Mouse (Mus musculus): Measurements from ENCODE around the gene Gpr37.
A peak's percentile ranks its signal among the peaks of the same experiment; 100 is the strongest.

Gpr37 gene

GRCm38 (mm10) chr6:25690629-25691028, at the start of gene Gpr37:
Gene Gpr37, minus strand, starts transcription at chr6:25690729.
- no peak for DNase-seq (ENCODE audit: low spot score in 2 of 2)

GRCm38 (mm10) chr6:25736533-25736932, 46.0 kb upstream of the Gpr37 start:
- no peak for DNase-seq (ENCODE audit: low spot score in 2 of 2)

GRCm38 (mm10) chr6:25726560-25726959, 36.0 kb upstream of the Gpr37 start:
- DNase-seq (ENCODE audit: low spot score in 2 of 2): no peak

- DNase-seq (ENCODE audit: low spot score in 2 of 2): no peak
Observed at GRCm38 (mm10) chr6:25710601-25711000, 20.1 kb upstream of the Gpr37 start.

- no peak for DNase-seq (ENCODE audit: low spot score in 2 of 2)
Observed at GRCm38 (mm10) chr6:25709250-25709895, 18.8 kb upstream of the Gpr37 start.

GRCm38 (mm10) chr6:25699956-25700355, 9.4 kb upstream of the Gpr37 start:
- DNase-seq (ENCODE audit: low spot score in 2 of 2): no peak

GRCm38 (mm10) chr6:25690284-25690605, 284 bp downstream of the Gpr37 start:
- peak in 1 of 2 experiments; percentile 62 for DNase-seq (ENCODE audit: low spot score in 2 of 2)

GRCm38 (mm10) chr6:25689520-25690283, 827 bp downstream of the Gpr37 start:
- no peak for DNase-seq (ENCODE audit: low spot score in 2 of 2)

- no peak for DNase-seq (ENCODE audit: low spot score in 2 of 2)
Observed at GRCm38 (mm10) chr6:25688927-25689519, 1.5 kb downstream of the Gpr37 start.

GRCm38 (mm10) chr6:25686760-25687200, 3.7 kb downstream of the Gpr37 start:
- no peak for DNase-seq (ENCODE audit: low spot score in 2 of 2)

GRCm38 (mm10) chr6:25684391-25684790, 6.1 kb downstream of the Gpr37 start:
- DNase-seq (ENCODE audit: low spot score in 2 of 2): no peak

GRCm38 (mm10) chr6:25675111-25675510, 15.4 kb downstream of the Gpr37 start:
- DNase-seq (ENCODE audit: low spot score in 2 of 2): no peak

GRCm38 (mm10) chr6:25673801-25674200, 16.7 kb downstream of the Gpr37 start:
- DNase-seq (ENCODE audit: low spot score in 2 of 2): no peak

- DNase-seq (ENCODE audit: low spot score in 2 of 2): no peak
Observed at GRCm38 (mm10) chr6:25670150-25670549, 20.4 kb downstream of the Gpr37 start.

- no peak for DNase-seq (ENCODE audit: low spot score in 2 of 2)
Observed at GRCm38 (mm10) chr6:25663942-25664341, 26.6 kb downstream of the Gpr37 start.

GRCm38 (mm10) chr6:25659924-25660675, 30.4 kb downstream of the Gpr37 start:
- DNase-seq (ENCODE audit: low spot score in 2 of 2): no peak

Measured in spleen, postnatal 4 days (tissue).